Mouse (Mus musculus): ENCODE results near the gene 4933417A18Rik. TPM values are rescaled to one million over a fixed set of nuclear protein-coding genes. Genes with fewer than 3 reads are reported as not detected.
"Not testable (repeated sequence)": the region's sequence is repeated elsewhere in the genome, so short reads cannot be mapped to it uniquely, and the experiment has no call there.

4933417A18Rik gene
- polyA plus RNA-seq, 1 experiment from 2014 or later, result not detected

DNA sequence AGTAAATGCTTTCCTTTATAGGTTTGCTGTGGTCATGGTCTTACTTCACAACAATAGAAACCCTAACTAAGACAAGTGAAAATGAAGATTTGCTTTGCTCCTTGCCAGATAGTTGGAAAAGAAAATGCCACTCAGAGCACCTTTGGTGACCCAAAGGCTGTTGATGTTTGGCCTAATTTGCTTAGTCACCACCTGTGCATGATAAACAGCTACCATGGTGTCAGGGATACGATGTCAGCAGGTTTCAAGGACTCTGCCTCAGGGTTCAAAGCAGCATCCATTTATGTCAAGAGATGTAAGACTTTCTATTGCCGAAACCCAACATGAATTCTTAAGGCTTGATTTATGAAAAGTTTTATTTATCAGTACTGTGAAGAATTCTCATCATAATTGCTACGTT, 53.2 kb downstream of the 4933417A18Rik start:
- Histone ChIP-seq H3K4me2 (no peak overlapping the region), H3K4me1 (replicated peaks) (0 out of 2 replicates have a peak, but pooled peaks cover 4% of the 10 kb centered on the region), H3K4me3 (replicated peaks) (no peak overlapping the region), H3K9ac (no peak overlapping the region), H3K27me3 (no peaks in the 10 kb centered on the region), H3K9me3 (replicated peaks) (no peaks in the 10 kb centered on the region), H3K27ac (0 out of 2 replicates have a peak overlapping the region, but pooled peaks have one; percentile 12), H3K36me3 (peaks cover 48% of the 10 kb centered on the region)
- WGBS (ENCODE audit: insufficient replicate concordance), result 72% methylated on average over 3 of the region's 3 CpGs
- no peak for DNase-seq
- peak; percentile 85 for ATAC-seq (ENCODE audit: low read depth)

DNA sequence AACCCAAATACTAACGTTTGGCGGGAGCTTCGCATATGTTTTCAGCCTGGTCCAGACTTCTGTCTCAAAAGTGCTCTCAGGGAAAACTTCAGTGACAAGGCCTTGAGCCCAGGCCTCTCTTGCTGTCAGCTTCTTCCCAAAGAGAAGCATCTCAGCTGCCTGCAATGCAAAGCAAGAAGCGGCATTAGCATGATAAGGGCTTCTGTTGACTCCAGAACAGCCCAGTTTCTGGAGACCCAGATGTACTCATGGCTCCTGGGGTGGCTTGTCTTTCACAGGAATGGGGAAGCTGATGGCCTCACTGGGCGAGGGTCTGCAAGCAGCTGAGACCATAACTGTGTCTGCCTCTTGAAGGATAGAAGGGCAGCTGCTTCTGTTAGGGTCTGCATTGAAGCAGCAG, 54.4 kb downstream of the 4933417A18Rik start:
- not testable (repeated sequence) for H3K4me3 ChIP-seq (replicated peaks); H3K4me2 ChIP-seq; ATAC-seq (ENCODE audit: low read depth); H3K27ac ChIP-seq; H3K9me3 ChIP-seq (replicated peaks); H3K9ac ChIP-seq; H3K27me3 ChIP-seq; H3K4me1 ChIP-seq (replicated peaks); DNase-seq
- WGBS (ENCODE audit: insufficient replicate concordance), result 75% methylated on average over 5 of the region's 5 CpGs
- H3K36me3 ChIP-seq, result peaks cover 51% of the 10 kb centered on the region

DNA sequence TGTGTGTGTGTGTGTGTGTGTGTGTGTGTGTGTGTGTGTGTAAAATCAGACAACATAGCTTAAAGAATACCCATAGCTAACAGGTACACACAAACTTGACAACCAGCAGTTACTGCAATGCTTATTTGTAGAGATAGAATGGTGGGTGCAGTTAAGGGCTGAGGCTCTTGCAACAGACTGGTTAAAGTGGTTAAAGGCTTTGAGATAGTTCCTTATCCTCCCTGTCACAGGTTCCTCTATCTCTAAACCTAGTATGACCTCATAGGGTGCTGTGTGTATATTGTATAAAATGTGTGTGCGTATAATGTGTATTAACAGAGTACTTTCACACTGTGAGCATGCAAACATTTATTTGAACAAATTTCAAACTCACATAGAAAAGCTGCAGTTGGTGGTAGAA, 59.3 kb downstream of the 4933417A18Rik start:
- not testable (repeated sequence) for H3K27me3 ChIP-seq; H3K9me3 ChIP-seq (replicated peaks); H3K27ac ChIP-seq; DNase-seq; H3K4me2 ChIP-seq; H3K4me3 ChIP-seq (replicated peaks); H3K4me1 ChIP-seq (replicated peaks); H3K9ac ChIP-seq
- ATAC-seq (ENCODE audit: low read depth), result peak; percentile 61; the same call in 1 of the 2 replicates
- 71% methylated on average over 1 of the region's 1 CpGs for WGBS (ENCODE audit: insufficient replicate concordance)
- H3K36me3 ChIP-seq, result peaks cover 78% of the 10 kb centered on the region

DNA sequence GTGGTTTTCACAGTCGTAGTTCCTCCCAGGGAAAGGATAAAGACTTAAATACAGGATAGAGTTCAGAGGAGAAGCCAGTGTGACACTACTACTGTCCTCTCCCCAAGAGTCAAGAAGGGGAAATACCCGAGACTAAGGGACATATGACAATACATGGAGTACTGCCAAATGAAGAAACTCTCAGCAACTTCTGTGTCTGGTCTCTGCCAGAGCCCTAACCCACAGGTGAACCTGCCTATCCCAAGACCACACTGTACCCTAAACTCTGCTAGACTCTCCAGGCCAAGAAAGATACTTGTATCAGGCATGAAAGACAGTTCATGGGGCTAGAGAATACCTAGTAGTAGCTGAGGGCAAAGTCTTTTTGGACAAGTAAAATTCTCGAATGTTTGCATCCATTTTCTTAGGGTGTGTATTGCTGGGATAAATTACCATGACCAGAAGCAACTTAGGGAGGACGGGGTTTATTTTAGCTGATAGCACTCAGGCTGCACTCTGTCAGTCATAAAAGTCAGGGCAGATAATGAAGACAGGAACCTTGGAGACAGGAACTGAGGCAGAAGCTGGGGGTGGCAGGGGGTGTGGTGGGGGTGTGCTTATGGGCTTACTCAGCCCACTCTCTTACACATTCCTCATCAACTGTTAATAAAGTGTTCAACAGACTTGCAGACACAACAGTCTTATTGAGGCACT, 67.5 kb downstream of the 4933417A18Rik start:
- peaks cover 32% of the 10 kb centered on the region for H3K4me1 ChIP-seq (replicated peaks)
- peaks cover 31% of the 10 kb centered on the region for H3K36me3 ChIP-seq
- H3K9ac ChIP-seq, result no peak overlapping the region
- H3K27ac ChIP-seq, result no peak overlapping the region; the same call in 1 of the 2 replicates
- H3K9me3 ChIP-seq (replicated peaks), result no peaks in the 10 kb centered on the region
- no peak for DNase-seq
- 45% methylated on average over 4 of the region's 4 CpGs for WGBS (ENCODE audit: insufficient replicate concordance)
- ATAC-seq (ENCODE audit: low read depth), result no peak
- no peak overlapping the region for H3K4me3 ChIP-seq (replicated peaks)
- H3K4me2 ChIP-seq, result peak overlapping the region; percentile 13; the same call in 1 of the 2 replicates
- H3K27me3 ChIP-seq, result no peaks in the 10 kb centered on the region

DNA sequence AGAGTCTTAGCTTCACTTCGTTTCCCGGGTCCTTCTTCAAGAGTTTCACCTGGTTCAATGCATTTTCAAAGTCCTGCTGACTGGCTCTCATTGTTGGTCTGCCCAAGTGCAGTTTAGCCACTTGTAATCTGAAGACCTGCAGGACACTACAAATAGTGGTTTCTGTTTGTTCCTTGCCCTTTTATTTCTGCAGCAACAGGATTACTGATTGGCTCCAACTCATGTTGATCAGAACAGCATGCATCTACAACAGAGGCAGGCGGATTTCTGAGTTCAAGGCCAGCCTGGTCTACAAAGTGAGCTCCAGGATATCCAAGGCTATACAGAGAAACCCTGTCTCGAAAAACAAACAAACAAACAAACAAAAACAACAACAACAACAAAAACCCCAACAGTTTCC, 68.9 kb downstream of the 4933417A18Rik start:
- Histone ChIP-seq H3K4me1 (replicated peaks) (peaks cover 32% of the 10 kb centered on the region), H3K9me3 (replicated peaks) (no peaks in the 10 kb centered on the region), H3K36me3 (peaks cover 17% of the 10 kb centered on the region), H3K27ac (peak overlapping the region; percentile 78), H3K4me3 (replicated peaks) (peak overlapping the region; percentile 68), H3K27me3 (no peaks in the 10 kb centered on the region), H3K9ac (peak overlapping the region; percentile 86), H3K4me2 (peak overlapping the region; percentile 74)
- ATAC-seq (ENCODE audit: low read depth), result no peak
- no peak for DNase-seq
- 62% methylated on average over 4 of the region's 4 CpGs for WGBS (ENCODE audit: insufficient replicate concordance)

DNA sequence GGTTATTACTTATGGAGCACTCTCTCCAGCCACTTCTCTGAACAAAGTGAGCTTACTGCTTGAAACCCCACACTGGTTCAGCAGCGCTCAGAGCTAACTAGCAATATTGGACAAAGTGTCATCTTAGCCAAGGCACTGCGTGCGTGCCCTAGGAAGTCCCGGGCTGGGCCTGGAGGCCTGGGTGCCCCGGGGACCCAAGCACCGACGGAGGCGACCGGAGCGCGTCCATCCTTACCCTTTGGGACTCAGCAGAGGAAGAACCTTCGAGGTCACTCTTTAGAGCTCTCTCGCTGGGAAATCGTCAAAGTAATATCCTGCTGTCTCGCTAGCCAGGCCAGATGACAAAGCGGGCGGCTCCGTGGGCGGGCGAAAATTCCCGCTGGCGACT, 69.4 kb downstream of the 4933417A18Rik start:
- WGBS (ENCODE audit: insufficient replicate concordance), result 2% methylated on average over 22 of the region's 22 CpGs
- Histone ChIP-seq H3K9me3 (replicated peaks) (no peaks in the 10 kb centered on the region), H3K27ac (peak overlapping the region; percentile 78), H3K4me1 (replicated peaks) (peaks cover 32% of the 10 kb centered on the region), H3K36me3 (peaks cover 12% of the 10 kb centered on the region), H3K9ac (peak overlapping the region; percentile 86), H3K4me3 (replicated peaks) (peak overlapping the region; percentile 68), H3K4me2 (peak overlapping the region; percentile 74), H3K27me3 (no peaks in the 10 kb centered on the region)
- DNase-seq (no peak), ATAC-seq (ENCODE audit: low read depth) (peak; percentile 63)

DNA sequence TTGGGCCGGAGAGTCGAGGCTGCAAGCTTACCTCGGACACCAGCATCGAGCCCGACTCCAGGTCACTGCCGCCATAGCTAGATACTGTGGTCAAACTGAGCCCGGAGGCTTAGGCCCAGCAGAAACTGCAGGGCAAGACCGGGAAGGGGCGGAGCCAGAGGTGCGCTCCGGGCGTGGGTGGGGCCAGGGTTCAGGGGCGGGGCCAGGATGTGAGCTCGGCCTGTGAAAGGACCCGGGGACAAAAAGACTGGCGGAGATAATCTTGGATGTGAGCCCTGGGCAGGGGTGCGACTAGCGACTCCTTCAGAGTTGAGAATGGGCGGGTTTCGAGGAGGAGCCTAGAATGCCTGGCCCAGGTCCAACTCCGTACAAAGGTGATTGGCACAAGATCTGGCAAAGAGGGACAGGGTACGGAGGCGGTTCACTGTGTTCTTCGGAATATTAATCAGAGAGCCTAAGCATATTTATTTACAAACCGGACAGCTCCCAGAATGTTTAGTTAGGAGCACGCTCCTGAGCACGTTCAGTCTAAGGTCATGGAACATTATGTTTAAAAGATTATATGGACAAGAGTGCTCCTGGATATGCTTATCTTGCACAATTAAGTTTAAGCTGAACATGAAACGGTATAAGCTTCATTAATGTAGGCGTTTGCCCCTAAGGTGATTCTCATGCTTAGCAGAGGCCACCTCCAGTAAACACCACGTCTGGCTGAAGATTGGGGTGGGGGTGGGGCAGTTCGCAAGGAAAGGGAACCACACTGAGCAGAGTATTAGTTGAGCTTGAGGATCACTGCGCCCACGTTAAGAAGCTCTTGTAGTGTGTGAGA, 70.0 kb downstream of the 4933417A18Rik start:
- peaks cover 6% of the 10 kb centered on the region for H3K36me3 ChIP-seq
- no peaks in the 10 kb centered on the region for H3K9me3 ChIP-seq (replicated peaks)
- WGBS (ENCODE audit: insufficient replicate concordance), result 1% methylated on average over 33 of the region's 33 CpGs
- peaks cover 32% of the 10 kb centered on the region for H3K4me1 ChIP-seq (replicated peaks)
- peak overlapping the region; percentile 74 for H3K4me2 ChIP-seq
- DNase-seq (peak; percentile 94), ATAC-seq (ENCODE audit: low read depth) (peak; percentile 97)
- peak overlapping the region; percentile 78 for H3K27ac ChIP-seq
- H3K27me3 ChIP-seq, result no peaks in the 10 kb centered on the region
- H3K4me3 ChIP-seq (replicated peaks), result peak overlapping the region; percentile 68
- H3K9ac ChIP-seq, result peak overlapping the region; percentile 86

DNA sequence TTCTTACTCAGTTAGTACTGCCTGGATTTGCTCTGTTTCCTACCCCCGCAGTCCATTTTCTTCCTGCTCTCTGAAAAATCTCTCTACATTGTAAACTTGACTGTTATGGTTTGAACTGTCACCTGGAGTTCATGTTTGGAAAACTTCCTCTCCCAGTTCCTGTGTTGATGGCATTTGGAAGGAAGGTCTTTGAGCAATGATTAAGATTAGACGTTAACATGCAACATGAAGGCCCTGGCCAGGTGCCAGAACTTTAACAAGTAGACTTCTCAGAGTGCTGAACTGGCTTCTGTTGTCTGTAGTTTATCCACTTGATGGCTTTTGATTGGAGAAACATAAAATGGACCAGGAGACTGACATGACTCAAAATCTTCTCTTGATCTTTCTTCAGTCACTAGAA, 71.7 kb downstream of the 4933417A18Rik start:
- Histone ChIP-seq H3K4me3 (replicated peaks) (no peak overlapping the region), H3K4me1 (replicated peaks) (peaks cover 32% of the 10 kb centered on the region), H3K27ac (no peak overlapping the region), H3K36me3 (no peaks in the 10 kb centered on the region), H3K27me3 (no peaks in the 10 kb centered on the region), H3K9ac (no peak overlapping the region), H3K4me2 (no peak overlapping the region), H3K9me3 (replicated peaks) (no peaks in the 10 kb centered on the region)
- no peak for DNase-seq
- 78% methylated on average over 2 of the region's 2 CpGs for WGBS (ENCODE audit: insufficient replicate concordance)
- ATAC-seq (ENCODE audit: low read depth), result no peak

Other genes starting within 250 kb of the 4933417A18Rik start
- 0.09 TPM in 1 of 2 replicates, not detected in the other for gene Fam50b, start 189.6 kb upstream of the 4933417A18Rik start, polyA plus RNA-seq (2015; fragmentation: Nextera tagmentation; extraction: Ambion mirVana)
- gene Prpf4b, start 49.1 kb upstream of the 4933417A18Rik start, polyA plus RNA-seq (2015; fragmentation: Nextera tagmentation; extraction: Ambion mirVana), result 41.7 and 52.2 TPM in 2 replicates
- 0.35 and 0.44 TPM in 2 replicates for gene Fam217a, start 99 bp upstream of the 4933417A18Rik start, polyA plus RNA-seq (2015; fragmentation: Nextera tagmentation; extraction: Ambion mirVana)
- gene Eci3, start 39.4 kb downstream of the 4933417A18Rik start, polyA plus RNA-seq (2015; fragmentation: Nextera tagmentation; extraction: Ambion mirVana), result 0.18 TPM in 1 of 2 replicates, not detected in the other
- gene Eci2, start 102.7 kb downstream of the 4933417A18Rik start, polyA plus RNA-seq (2015; fragmentation: Nextera tagmentation; extraction: Ambion mirVana), result 50.4 and 55.4 TPM in 2 replicates